Mouse (Mus musculus) left cerebral cortex, adult 2 months (tissue): ENCODE measurements around the gene Tcl1b1. TPM values are rescaled to one million over a fixed set of nuclear protein-coding genes. Genes with fewer than 3 reads are reported as not detected.
"Not testable (repeated sequence)": the region's sequence is repeated elsewhere in the genome, so short reads cannot be mapped to it uniquely, and the experiment has no call there.

Experiments used
- DNase-seq, 2 experiments: peaks; one replicate each; pipeline ENCODE4 v3.0.0; 2021 to 2022; ENCODE audit warnings: low spot score in 2 of 2, mixed read lengths in 1 of 2; ENCODE audit errors: extremely low spot score in 1 of 2
- H3K27ac ChIP-seq: fragments of 200-600 bp; 2 replicates; pipeline ENCODE4 v1.8.1; 2022
- H3K4me3 ChIP-seq: fragments of 200-600 bp; 2 replicates; pipeline ENCODE4 v1.8.1; 2022
- CTCF ChIP-seq: fragments of 200-600 bp; IDR thresholded peaks from 2 replicates; pipeline ENCODE4 v1.8.1; 2022; ENCODE audit warnings: antibody characterized with exemption, mild to moderate bottlenecking, moderate library complexity
- intact Hi-C: fragments of 180-260 bp; cut with DNase I; formaldehyde crosslinking; loops from one replicate; pipeline ENCODE4 v1.15.1; 2025
- total RNA-seq, 2 experiments: library from RNA; stranded (reverse); gene quantifications; 2 replicates each; pipeline ENCODE4 v1.2.3; 2021

Tcl1b1 gene
- total RNA-seq, 2 experiments from 2014 or later = not detected

- intact Hi-C loops = no loop called here
- Histone ChIP-seq H3K4me3 (no peak within 1 kb of the TSS), H3K27ac (no peak within 1 kb of the TSS)
- no peak for TF ChIP-seq CTCF
- no peak for DNase-seq
These were observed 13.8 kb upstream of the Tcl1b1 start, which contains the start of gene Tcl1b2 for GRCm38 (mm10) chr12:105145714-105146113. Gene Tcl1b2 (plus strand): TSS chr12:105146014.

GRCm38 (mm10) chr12:105155286-105155685 is 4.2 kb upstream of the Tcl1b1 start:
- peak in 1 of 2 experiments; percentile 11 for DNase-seq
- H3K4me3 ChIP-seq, H3K27ac ChIP-seq, intact Hi-C loops: not testable (repeated sequence)

- no peak overlapping the region for H3K27ac ChIP-seq
- no peak for DNase-seq
- TF ChIP-seq CTCF = no peak
- H3K4me3 ChIP-seq = no peak overlapping the region
- intact Hi-C loops = no loop called here
These were observed 648 bp upstream of the Tcl1b1 start for GRCm38 (mm10) chr12:105158842-105159241.

- TF ChIP-seq CTCF = no peak
These were observed 7.2 kb downstream of the Tcl1b1 start for GRCm38 (mm10) chr12:105166734-105167133.

GRCm38 (mm10) chr12:105173366-105173765 is 13.9 kb downstream of the Tcl1b1 start:
- TF ChIP-seq CTCF = no peak
- Histone ChIP-seq H3K27ac (no peak overlapping the region), H3K4me3 (no peak overlapping the region)
- intact Hi-C loops = no loop called here
- DNase-seq = no peak

More at GRCm38 (mm10) chr12:105166734-105167133, 7.2 kb downstream of the Tcl1b1 start:
- no peak for DNase-seq
- Histone ChIP-seq H3K4me3 (no peak overlapping the region), H3K27ac (no peak overlapping the region)
- intact Hi-C loops = no loop called here

- intact Hi-C loops, H3K4me3 ChIP-seq, H3K27ac ChIP-seq: not testable (repeated sequence)
- TF ChIP-seq CTCF = peak; percentile 41
- peak; percentile 37 to 61 for DNase-seq
These were observed 14.8 kb downstream of the Tcl1b1 start for GRCm38 (mm10) chr12:105174318-105174717.

GRCm38 (mm10) chr12:105176044-105176443 is 16.6 kb downstream of the Tcl1b1 start, which contains the start of gene Tcl1b5:
Gene Tcl1b5 (plus strand): TSS chr12:105176344.
- intact Hi-C loops, DNase-seq, H3K27ac ChIP-seq, H3K4me3 ChIP-seq: not testable (repeated sequence)

GRCm38 (mm10) chr12:105181040-105181644 is 21.7 kb downstream of the Tcl1b1 start:
- H3K27ac ChIP-seq, DNase-seq, H3K4me3 ChIP-seq, intact Hi-C loops: not testable (repeated sequence)

GRCm38 (mm10) chr12:105188980-105189379 is 29.5 kb downstream of the Tcl1b1 start:
- H3K27ac ChIP-seq, H3K4me3 ChIP-seq, intact Hi-C loops, DNase-seq: not testable (repeated sequence)
- peak; percentile 43 for TF ChIP-seq CTCF

- DNase-seq, intact Hi-C loops, H3K4me3 ChIP-seq, H3K27ac ChIP-seq: not testable (repeated sequence)
These were observed 31.3 kb downstream of the Tcl1b1 start, which contains the start of gene Tcl1b3 for GRCm38 (mm10) chr12:105190743-105191142. Gene Tcl1b3 (plus strand): TSS chr12:105191043.

- H3K4me3 ChIP-seq, intact Hi-C loops, DNase-seq, H3K27ac ChIP-seq: not testable (repeated sequence)
These were observed 40.4 kb downstream of the Tcl1b1 start for GRCm38 (mm10) chr12:105199684-105200497.

- DNase-seq, H3K4me3 ChIP-seq, H3K27ac ChIP-seq, intact Hi-C loops: not testable (repeated sequence)
These were observed 42.2 kb downstream of the Tcl1b1 start, which contains the start of gene Tcl1b4 for GRCm38 (mm10) chr12:105201657-105202056. Gene Tcl1b4 (plus strand): TSS chr12:105201957.
